Comparison of ENCODE assay signal across 18 mouse cellular contexts in genomic region chr16:90822981-90823380, GRCm38 (mm10). TPM values are rescaled to one million over a fixed set of nuclear protein-coding genes. Genes with fewer than 3 reads are reported as not detected.
DNase-seq lines count a peak whose midpoint lies in the region; ATAC-seq and TF ChIP-seq lines count a peak whose summit lies in the region.
"Had no signal": no experiment of that assay in that cellular context is flagged by ENCODE, and none has a peak within 500 bp of the region (broad histone marks: within the 10 kb centered on the region; RNA-seq: fewer than 3 reads in every experiment).

No protein-coding gene starts in this region.

- peak; percentile 29 to 46 for DNase-seq in cerebellum, postnatal 10 days
- DNase-seq in cerebellum, adult 11 months: no peak
- DNase-seq in limb, embryonic 14.5 days (ENCODE audit: low spot score): peak; percentile 20
- DNase-seq in limb, embryonic 10.5 days (ENCODE audit: low spot score): no peak
- peak; percentile 26 for DNase-seq in embryonic facial prominence, embryonic 14.5 days (ENCODE audit: low spot score)
- no peak for DNase-seq in MN1 (ENCODE audit: low spot score)
- DNase-seq: adrenal gland, adult 2 months; cerebellum, postnatal 36 days; forebrain, postnatal 0 days; kidney, adult 9 months; layer of hippocampus, adult 9-11 months; thymus, postnatal 25 days had no signal

- no peak overlapping the region for H3K4me3 ChIP-seq in limb, embryonic 14.5 days (replicated peaks; ENCODE audit: low read length)
- H3K4me3 ChIP-seq in limb, embryonic 10.5 days: no peak overlapping the region
- H3K4me3 ChIP-seq in embryonic facial prominence, embryonic 14.5 days (ENCODE audit: low read depth, low read length): no peak overlapping the region
- H3K4me3 ChIP-seq in liver, embryonic 16.5 days (ENCODE audit: low read depth, low read length): no peak overlapping the region
- H3K4me3 ChIP-seq: heart, adult 2 months; midbrain, embryonic 15.5 days; stomach, embryonic 15.5 days had no signal

- H3K4me1 ChIP-seq in limb, embryonic 14.5 days (ENCODE audit: control insufficient read depth, insufficient read depth, low read length): no peaks in the 10 kb centered on the region
- no peaks in the 10 kb centered on the region for H3K4me1 ChIP-seq in limb, embryonic 10.5 days
- no peaks in the 10 kb centered on the region for H3K4me1 ChIP-seq in embryonic facial prominence, embryonic 14.5 days (ENCODE audit: control insufficient read depth, insufficient read depth, low read length)
- H3K4me1 ChIP-seq in liver, embryonic 16.5 days (ENCODE audit: control insufficient read depth, low read depth, low read length): peaks cover 22% of the 10 kb centered on the region
- H3K4me1 ChIP-seq: midbrain, embryonic 15.5 days; stomach, embryonic 15.5 days had no signal

- no peaks in the 10 kb centered on the region for H3K36me3 ChIP-seq in limb, embryonic 14.5 days (ENCODE audit: control insufficient read depth, insufficient read depth, low read length)
- no peaks in the 10 kb centered on the region for H3K36me3 ChIP-seq in limb, embryonic 10.5 days
- no peaks in the 10 kb centered on the region for H3K36me3 ChIP-seq in embryonic facial prominence, embryonic 14.5 days (ENCODE audit: control insufficient read depth, insufficient read depth, low read length)
- no peaks in the 10 kb centered on the region for H3K36me3 ChIP-seq in liver, embryonic 16.5 days (ENCODE audit: control insufficient read depth, insufficient read depth)
- H3K36me3 ChIP-seq: midbrain, embryonic 15.5 days; stomach, embryonic 15.5 days had no signal

- 52% methylated on average over 7 of the region's 7 CpGs for whole genome bisulfite sequencing in limb, embryonic 14.5 days
- WGBS in limb, embryonic 10.5 days: 75% methylated on average over 7 of the region's 7 CpGs
- WGBS in embryonic facial prominence, embryonic 14.5 days: 35% methylated on average over 7 of the region's 7 CpGs
- 62% methylated on average over 7 of the region's 7 CpGs for WGBS in liver, embryonic 16.5 days (ENCODE audit: insufficient replicate concordance)

- TF ChIP-seq POLR2A in limb, embryonic 14.5 days (IDR thresholded peaks at IDR 0.05; ENCODE audit: borderline replicate concordance, extremely low read depth, insufficient read depth, insufficient read length): no peak

- H3K9ac ChIP-seq in limb, embryonic 14.5 days (ENCODE audit: low read depth, low read length, severe bottlenecking): no peak overlapping the region
- no peak overlapping the region for H3K9ac ChIP-seq in embryonic facial prominence, embryonic 14.5 days (ENCODE audit: low read depth, low read length)
- peak overlapping the region; percentile 23 for H3K9ac ChIP-seq in liver, embryonic 16.5 days (ENCODE audit: low read depth, low read length)
- H3K9ac ChIP-seq: forebrain, postnatal 0 days; midbrain, embryonic 15.5 days; stomach, embryonic 15.5 days had no signal

- H3K27me3 ChIP-seq in limb, embryonic 14.5 days (ENCODE audit: control insufficient read depth, insufficient read depth, low read length): no peaks in the 10 kb centered on the region
- H3K27me3 ChIP-seq in limb, embryonic 10.5 days (ENCODE audit: low read depth, poor library complexity, severe bottlenecking): peaks cover 11% of the 10 kb centered on the region
- H3K27me3 ChIP-seq in embryonic facial prominence, embryonic 14.5 days (replicated peaks; ENCODE audit: control insufficient read depth, insufficient read depth, low read length): no peaks in the 10 kb centered on the region
- no peaks in the 10 kb centered on the region; the same call in 1 of the 2 replicates for H3K27me3 ChIP-seq in liver, embryonic 16.5 days (ENCODE audit: control insufficient read depth, insufficient read depth, low read depth, low read length)
- H3K27me3 ChIP-seq: midbrain, embryonic 15.5 days; stomach, embryonic 15.5 days had no signal

- no peaks in the 10 kb centered on the region for H3K9me3 ChIP-seq in limb, embryonic 14.5 days (ENCODE audit: control insufficient read depth, low read length)
- H3K9me3 ChIP-seq in limb, embryonic 10.5 days (replicated peaks): no peaks in the 10 kb centered on the region
- H3K9me3 ChIP-seq in embryonic facial prominence, embryonic 14.5 days (ENCODE audit: control insufficient read depth, low read length): no peaks in the 10 kb centered on the region
- no peaks in the 10 kb centered on the region for H3K9me3 ChIP-seq in liver, embryonic 16.5 days (replicated peaks; ENCODE audit: control insufficient read depth, low read length)
- H3K9me3 ChIP-seq: midbrain, embryonic 15.5 days; stomach, embryonic 15.5 days had no signal

- H3K27ac ChIP-seq in limb, embryonic 14.5 days (replicated peaks; ENCODE audit: low read depth, low read length): no peak overlapping the region
- H3K27ac ChIP-seq in limb, embryonic 10.5 days: no peak overlapping the region
- H3K27ac ChIP-seq in embryonic facial prominence, embryonic 14.5 days (replicated peaks; ENCODE audit: low read depth, low read length): no peak overlapping the region
- peak overlapping the region; percentile 68; the same call in 1 of the 2 replicates for H3K27ac ChIP-seq in liver, embryonic 16.5 days (ENCODE audit: low read length)
- H3K27ac ChIP-seq: heart, adult 2 months; hindbrain, postnatal 0 days; midbrain, embryonic 15.5 days; stomach, embryonic 15.5 days had no signal

- no peak overlapping the region for H3K4me2 ChIP-seq in limb, embryonic 14.5 days (replicated peaks; ENCODE audit: low read depth, low read length, severe bottlenecking)
- H3K4me2 ChIP-seq in embryonic facial prominence, embryonic 14.5 days (ENCODE audit: low read depth, low read length): no peak overlapping the region
- H3K4me2 ChIP-seq in liver, embryonic 16.5 days (ENCODE audit: low read depth, low read length): peak overlapping the region; percentile 40
- H3K4me2 ChIP-seq: midbrain, embryonic 15.5 days; stomach, embryonic 15.5 days had no signal

- no peak for ATAC-seq in limb, embryonic 14.5 days (ENCODE audit: low FRiP score, low read depth)
- ATAC-seq in embryonic facial prominence, embryonic 14.5 days (ENCODE audit: low read depth): no peak
- ATAC-seq in liver, embryonic 16.5 days (ENCODE audit: low read depth): no peak
- ATAC-seq in megakaryocyte, adult 5-6 weeks (ENCODE audit: poor library complexity, severe bottlenecking): no peak
- ATAC-seq: forebrain, postnatal 0 days; hindbrain, postnatal 0 days; midbrain, embryonic 15.5 days had no signal

RNA-seq across cellular contexts. Expression of gene Eva1c, which starts 3.5 kb away (rescaled TPM):
- polyA plus RNA-seq in limb, embryonic 14.5 days (2012; rRNA removed): 1.4 and 1.8 TPM in 2 replicates
- polyA plus RNA-seq in limb, embryonic 14.5 days (2014; fragmentation: Nextera tagmentation; extraction: Ambion mirVana): 1.5 and 2.6 TPM in 2 replicates
- polyA plus RNA-seq in limb, embryonic 10.5 days (2016; fragmentation: Nextera tagmentation; extraction: Ambion mirVana): 0.16 and 0.43 TPM in 2 replicates
- 3.7 and 4.5 TPM in 2 replicates for polyA plus RNA-seq in embryonic facial prominence, embryonic 14.5 days (2014; fragmentation: Nextera tagmentation; extraction: Ambion mirVana)
- 0.40 and 0.51 TPM in 2 replicates for polyA plus RNA-seq in liver, embryonic 16.5 days (2015; fragmentation: Nextera tagmentation; extraction: Ambion mirVana)
- not detected in 2 replicates for total RNA-seq in megakaryocyte, adult 5-6 weeks (2015)
- not detected in 2 replicates for total RNA-seq in megakaryocyte, adult 5-6 weeks (2017)

RNA-seq across cellular contexts. Expression of gene Urb1, which starts 12.8 kb away (rescaled TPM):
- polyA plus RNA-seq in limb, embryonic 14.5 days (2012; rRNA removed): 8.6 and 9.8 TPM in 2 replicates
- 10.6 and 11.4 TPM in 2 replicates for polyA plus RNA-seq in limb, embryonic 14.5 days (2014; fragmentation: Nextera tagmentation; extraction: Ambion mirVana)
- 14.1 and 14.2 TPM in 2 replicates for polyA plus RNA-seq in limb, embryonic 10.5 days (2016; fragmentation: Nextera tagmentation; extraction: Ambion mirVana)
- 11.6 and 12.6 TPM in 2 replicates for polyA plus RNA-seq in embryonic facial prominence, embryonic 14.5 days (2014; fragmentation: Nextera tagmentation; extraction: Ambion mirVana)
- 3.7 and 4.1 TPM in 2 replicates for polyA plus RNA-seq in liver, embryonic 16.5 days (2015; fragmentation: Nextera tagmentation; extraction: Ambion mirVana)
- total RNA-seq in megakaryocyte, adult 5-6 weeks (2015): 3.6 and 5.9 TPM in 2 replicates
- total RNA-seq in megakaryocyte, adult 5-6 weeks (2017): 3.6 and 5.0 TPM in 2 replicates

Comparison
In these comparisons a context has a peak if more than half of its experiments do, and no peak if none do; other contexts are left out.
1. DNase-seq: peak in cerebellum, postnatal 10 days (2 of 2), limb, embryonic 14.5 days (single experiment) and embryonic facial prominence, embryonic 14.5 days (single experiment); none in cerebellum, adult 11 months (single experiment), limb, embryonic 10.5 days (single experiment) and MN1 (single experiment).